Comparison of ENCODE assay signal across 9 mouse cellular contexts in the genomic region with DNA sequence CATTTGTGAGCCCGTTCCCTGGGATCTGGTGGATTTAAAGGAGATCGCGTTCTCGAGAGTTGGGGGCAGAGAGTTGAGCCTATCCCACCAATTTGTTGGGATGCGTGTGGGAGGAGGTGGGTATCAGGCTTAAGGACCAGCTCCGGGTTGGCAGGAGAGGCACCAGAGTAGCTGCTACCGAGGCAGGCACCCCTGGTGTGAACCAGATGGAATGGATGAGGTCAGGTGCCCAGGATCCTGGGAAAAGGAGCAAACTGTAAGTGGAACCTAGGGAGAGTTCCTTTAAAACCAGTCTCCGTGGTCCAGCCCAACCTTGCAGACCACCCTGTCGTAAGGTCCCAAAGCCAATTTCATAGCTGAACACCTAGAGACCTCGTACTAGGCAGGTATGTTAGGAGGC. TPM values are rescaled to one million over a fixed set of nuclear protein-coding genes. Genes with fewer than 3 reads are reported as not detected.
DNase-seq lines count a peak whose midpoint lies in the region; ATAC-seq and TF ChIP-seq lines count a peak whose summit lies in the region.
"Had no signal": no experiment of that assay in that cellular context is flagged by ENCODE, and none has a peak within 500 bp of the region (broad histone marks: within the 10 kb centered on the region; RNA-seq: fewer than 3 reads in every experiment).

No protein-coding gene starts in this region.

- H3K4me3 ChIP-seq in heart, embryonic 15.5 days, result peak overlapping the region; percentile 56
- H3K4me3 ChIP-seq in cerebellum, adult 2 months (replicated peaks; ENCODE audit: insufficient read depth, low read depth, low read length), result peak overlapping the region; percentile 100
- peak overlapping the region; percentile 52 for H3K4me3 ChIP-seq in forebrain, embryonic 16.5 days (replicated peaks; ENCODE audit: low read length)
- H3K4me3 ChIP-seq in midbrain, embryonic 11.5 days (ENCODE audit: low read depth, low read length), result peak overlapping the region; percentile 46

- H3K9me3 ChIP-seq in heart, embryonic 15.5 days (replicated peaks), result no peaks in the 10 kb centered on the region
- H3K9me3 ChIP-seq in forebrain, embryonic 16.5 days (ENCODE audit: control insufficient read depth, low read length), result no peaks in the 10 kb centered on the region
- no peaks in the 10 kb centered on the region for H3K9me3 ChIP-seq in midbrain, embryonic 11.5 days (ENCODE audit: control insufficient read depth, low read length)

- peak overlapping the region; percentile 72 for H3K4me2 ChIP-seq in heart, embryonic 15.5 days
- H3K4me2 ChIP-seq in forebrain, embryonic 16.5 days (ENCODE audit: low read length), result peak overlapping the region; percentile 57
- H3K4me2 ChIP-seq in midbrain, embryonic 11.5 days, result peak overlapping the region; percentile 50

- H3K9ac ChIP-seq in heart, embryonic 15.5 days, result peak overlapping the region; percentile 27; the same call in 1 of the 2 replicates
- H3K9ac ChIP-seq in forebrain, embryonic 16.5 days (replicated peaks; ENCODE audit: low read depth, low read length), result peak overlapping the region; percentile 69
- H3K9ac ChIP-seq in midbrain, embryonic 11.5 days (ENCODE audit: low read length), result peak overlapping the region; percentile 60

- no peak overlapping the region for H3K27ac ChIP-seq in heart, embryonic 15.5 days
- peak overlapping the region; percentile 100 for H3K27ac ChIP-seq in cerebellum, adult 2 months (ENCODE audit: insufficient read depth, low read length)
- H3K27ac ChIP-seq in forebrain, embryonic 16.5 days (ENCODE audit: low read length), result no peak overlapping the region
- no peak overlapping the region for H3K27ac ChIP-seq in midbrain, embryonic 11.5 days (ENCODE audit: low read depth, low read length)

- no peak for ATAC-seq in heart, embryonic 15.5 days (replicated peaks; ENCODE audit: insufficient number of reproducible peaks, insufficient read depth, low FRiP score, low read depth)
- no peak for ATAC-seq in forebrain, embryonic 16.5 days
- no peak for ATAC-seq in midbrain, embryonic 11.5 days (ENCODE audit: low FRiP score)

- intact Hi-C loops in heart, postnatal 36 days (cut with DNase I), result no loop called here

- no peaks in the 10 kb centered on the region for H3K36me3 ChIP-seq in heart, embryonic 15.5 days
- no peaks in the 10 kb centered on the region for H3K36me3 ChIP-seq in forebrain, embryonic 16.5 days (ENCODE audit: control insufficient read depth, insufficient read depth)
- no peaks in the 10 kb centered on the region for H3K36me3 ChIP-seq in midbrain, embryonic 11.5 days (ENCODE audit: control insufficient read depth, insufficient read depth, low read length)

- H3K4me1 ChIP-seq in heart, embryonic 15.5 days (replicated peaks), result peaks cover 18% of the 10 kb centered on the region
- peaks cover 28% of the 10 kb centered on the region for H3K4me1 ChIP-seq in cerebellum, adult 2 months (ENCODE audit: control insufficient read depth, insufficient read depth, low read length)
- H3K4me1 ChIP-seq in forebrain, embryonic 16.5 days (replicated peaks; ENCODE audit: control insufficient read depth, insufficient read depth, low read length), result peaks cover 25% of the 10 kb centered on the region
- peaks cover 7% of the 10 kb centered on the region; the same call in 1 of the 2 replicates for H3K4me1 ChIP-seq in midbrain, embryonic 11.5 days (ENCODE audit: control insufficient read depth, insufficient read depth, low read length)

- 25% methylated on average over 10 of the region's 10 CpGs for WGBS in heart, embryonic 15.5 days
- WGBS in cerebellum, adult 2 months, result 6% methylated on average over 10 of the region's 10 CpGs
- WGBS in forebrain, embryonic 16.5 days, result 21% methylated on average over 10 of the region's 10 CpGs
- WGBS in midbrain, embryonic 11.5 days, result 31% methylated on average over 10 of the region's 10 CpGs

- TF ChIP-seq CTCF in cerebellum, adult 2 months (IDR thresholded peaks at IDR 0.05; ENCODE audit: borderline replicate concordance, insufficient read depth, low read depth, low read length), result no peak

- TF ChIP-seq POLR2A in cerebellum, adult 2 months (IDR thresholded peaks at IDR 0.05; ENCODE audit: borderline replicate concordance, insufficient read depth, low read length), result peak; percentile 65; the same call in 1 of the 2 replicates

- DNase-seq in heart, postnatal 36 days, result no peak
- DNase-seq in cerebellum, adult 2 months, result peak; percentile 92 to 95
- peak; percentile 85 for DNase-seq in midbrain, embryonic 11.5 days (ENCODE audit: low spot score, missing footprints)
- DNase-seq in thymus, postnatal 25 days, result no peak
- no peak for DNase-seq in urinary bladder, adult 18-20 months (ENCODE audit: low spot score in 2 of 2)
- DNase-seq in frontal cortex, postnatal 10 days (ENCODE audit: low spot score in 2 of 2), result no peak

- H3K27me3 ChIP-seq in heart, embryonic 15.5 days, result peaks cover 11% of the 10 kb centered on the region; the same call in 1 of the 2 replicates
- no peaks in the 10 kb centered on the region for H3K27me3 ChIP-seq in cerebellum, adult 2 months (ENCODE audit: control insufficient read depth, insufficient read depth, low read length)
- no peaks in the 10 kb centered on the region for H3K27me3 ChIP-seq in forebrain, embryonic 16.5 days (replicated peaks; ENCODE audit: control insufficient read depth, insufficient read depth, low read length)
- H3K27me3 ChIP-seq in midbrain, embryonic 11.5 days (ENCODE audit: control insufficient read depth, insufficient read depth, low read length), result no peaks in the 10 kb centered on the region; the same call in 1 of the 2 replicates

RNA-seq across cellular contexts. Expression of a gene that starts 1.0 kb away (rescaled TPM):
- polyA plus RNA-seq in heart, embryonic 15.5 days (2015; fragmentation: Nextera tagmentation; extraction: Ambion mirVana), result 1.2 and 2.6 TPM in 2 replicates
- total RNA-seq in heart, postnatal 36 days (2021), result 1 to 10 TPM; 1.2 to 1.4 TPM
- 151 and 165 TPM in 2 replicates for polyA plus RNA-seq in cerebellum, adult 2 months (2012; rRNA removed)
- 5.7 and 6.9 TPM in 2 replicates for polyA plus RNA-seq in forebrain, embryonic 16.5 days (2015; fragmentation: Nextera tagmentation; extraction: Ambion mirVana)
- polyA plus RNA-seq in midbrain, embryonic 11.5 days (2014; fragmentation: Nextera tagmentation; extraction: Ambion mirVana), result 3.4 and 3.5 TPM in 2 replicates
- total RNA-seq: CH12.LX had no signal

RNA-seq across cellular contexts. Expression of a gene that starts 19.6 kb away (rescaled TPM):
- 0.16 and 1.2 TPM in 2 replicates for polyA plus RNA-seq in heart, embryonic 15.5 days (2015; fragmentation: Nextera tagmentation; extraction: Ambion mirVana)
- 1 to 10 TPM; 6.3 to 7.6 TPM for total RNA-seq in heart, postnatal 36 days (2021)
- polyA plus RNA-seq in cerebellum, adult 2 months (2012; rRNA removed), result 78.8 and 109 TPM in 2 replicates
- 0.24 and 0.27 TPM in 2 replicates for polyA plus RNA-seq in forebrain, embryonic 16.5 days (2015; fragmentation: Nextera tagmentation; extraction: Ambion mirVana)
- polyA plus RNA-seq in midbrain, embryonic 11.5 days (2014; fragmentation: Nextera tagmentation; extraction: Ambion mirVana), result 0.03 and 0.08 TPM in 2 replicates

RNA-seq across cellular contexts. Expression of a gene that starts 39.6 kb away (rescaled TPM):
- polyA plus RNA-seq in heart, embryonic 15.5 days (2015; fragmentation: Nextera tagmentation; extraction: Ambion mirVana), result 0.19 and 0.71 TPM in 2 replicates
- under 1 TPM; 0.19 to 0.24 TPM for total RNA-seq in heart, postnatal 36 days (2021)
- 3.8 and 4.2 TPM in 2 replicates for polyA plus RNA-seq in cerebellum, adult 2 months (2012; rRNA removed)
- polyA plus RNA-seq in forebrain, embryonic 16.5 days (2015; fragmentation: Nextera tagmentation; extraction: Ambion mirVana), result 0.34 and 0.61 TPM in 2 replicates
- 0.31 TPM in 1 of 2 replicates, not detected in the other for polyA plus RNA-seq in midbrain, embryonic 11.5 days (2014; fragmentation: Nextera tagmentation; extraction: Ambion mirVana)

Comparison
In these comparisons a context has a peak if more than half of its experiments do, and no peak if none do; other contexts are left out.
1. H3K4me3 ChIP-seq: peak in every context shown above with its lines; median percentile 100 in cerebellum, adult 2 months; 56 in heart, embryonic 15.5 days; 52 in forebrain, embryonic 16.5 days; 46 in midbrain, embryonic 11.5 days.
2. DNase-seq: peak in cerebellum, adult 2 months (2 of 2) and midbrain, embryonic 11.5 days (single experiment); none in heart, postnatal 36 days (0 of 2), thymus, postnatal 25 days (single experiment), urinary bladder, adult 18-20 months (0 of 2) and frontal cortex, postnatal 10 days (0 of 2).
3. RNA of a gene that starts 1.0 kb away (polyA plus RNA-seq): 151 to 165 TPM in cerebellum, adult 2 months; 5.7 to 6.9 TPM in forebrain, embryonic 16.5 days, 3.4 to 3.5 TPM in midbrain, embryonic 11.5 days and 1.2 to 2.6 TPM in heart, embryonic 15.5 days; every median in the first group is over 10 times any median in the second.
4. RNA of a gene that starts 19.6 kb away (polyA plus RNA-seq): 78.8 to 109 TPM in cerebellum, adult 2 months; 0.24 to 0.27 TPM in forebrain, embryonic 16.5 days, 0.16 to 1.2 TPM in heart, embryonic 15.5 days and 0.03 to 0.08 TPM in midbrain, embryonic 11.5 days; every median in the first group is over 10 times any median in the second.
5. Peak in every context shown above with its lines, with median percentiles within 50 percentile points of each other: H3K4me2 ChIP-seq and H3K9ac ChIP-seq.